Mouse (Mus musculus) left cerebral cortex, adult 9 months (tissue): Measurements from ENCODE around the gene Mga.
A peak's percentile ranks its signal among the peaks of the same experiment; 100 is the strongest.

ENCODE experiments used
- DNase-seq, 2 experiments: peaks; one replicate each; pipeline ENCODE4 v3.0.0; 2022; ENCODE audit warnings: low spot score in 2 of 2

The Mga gene

GRCm38 (mm10) chr2:119987441-119987840, 90.4 kb downstream of the Mga start:
- no peak for DNase-seq

GRCm38 (mm10) chr2:119988952-119989351, 91.9 kb downstream of the Mga start:
- DNase-seq: no peak

- no peak for DNase-seq
These were observed 93.9 kb downstream of the Mga start for GRCm38 (mm10) chr2:119990881-119991280.

GRCm38 (mm10) chr2:119992349-119992748, 95.3 kb downstream of the Mga start:
- no peak for DNase-seq

- DNase-seq: no peak
These were observed 96.5 kb downstream of the Mga start for GRCm38 (mm10) chr2:119993515-119993914.

- no peak for DNase-seq
These were observed 97.8 kb downstream of the Mga start for GRCm38 (mm10) chr2:119994839-119995238.

- no peak for DNase-seq
These were observed 98.6 kb downstream of the Mga start for GRCm38 (mm10) chr2:119995391-119996281.

GRCm38 (mm10) chr2:119997354-119997753, 100.3 kb downstream of the Mga start:
- DNase-seq: no peak

GRCm38 (mm10) chr2:119999731-120000130, 102.7 kb downstream of the Mga start:
- DNase-seq: no peak

GRCm38 (mm10) chr2:120000882-120001584, 104.0 kb downstream of the Mga start:
- no peak for DNase-seq

GRCm38 (mm10) chr2:120001956-120002355, 104.9 kb downstream of the Mga start:
- DNase-seq: no peak

GRCm38 (mm10) chr2:120003970-120004369, 106.9 kb downstream of the Mga start:
- DNase-seq: no peak

- no peak for DNase-seq
These were observed 109.7 kb downstream of the Mga start for GRCm38 (mm10) chr2:120006696-120007095.

GRCm38 (mm10) chr2:120007680-120008210, 110.7 kb downstream of the Mga start:
- DNase-seq: no peak

- no peak for DNase-seq
These were observed 111.6 kb downstream of the Mga start for GRCm38 (mm10) chr2:120008672-120009071.

GRCm38 (mm10) chr2:120011462-120012200, 114.6 kb downstream of the Mga start:
- DNase-seq: peak in 1 of 2 experiments; percentile 67

GRCm38 (mm10) chr2:120012924-120013323, 115.9 kb downstream of the Mga start:
- DNase-seq: no peak

- DNase-seq: no peak
These were observed 116.9 kb downstream of the Mga start for GRCm38 (mm10) chr2:120013831-120014486.

- DNase-seq: no peak
These were observed 118.9 kb downstream of the Mga start for GRCm38 (mm10) chr2:120015882-120016281.

GRCm38 (mm10) chr2:120017599-120017998, 120.6 kb downstream of the Mga start:
- no peak for DNase-seq
